Mouse (Mus musculus): ENCODE measurements around the gene Dph2. TPM values are rescaled to one million over a fixed set of nuclear protein-coding genes. Genes with fewer than 3 reads are reported as not detected.

Dph2 gene
- polyA plus RNA-seq, 1 experiment from 2014 or later, result 27.5 TPM

GRCm38 (mm10) chr4:117886644-117887043 lies 5.2 kb downstream of the Dph2 start:
- Histone ChIP-seq H3K36me3 (peaks cover 32% of the 10 kb centered on the region), H3K4me1 (peaks cover 40% of the 10 kb centered on the region), H3K27me3 (replicated peaks) (no peaks in the 10 kb centered on the region), H3K27ac (no peak overlapping the region), H3K4me2 (replicated peaks) (peak overlapping the region; percentile 91), H3K9ac (peak overlapping the region; percentile 87), H3K4me3 (peak overlapping the region; percentile 94), H3K9me3 (no peaks in the 10 kb centered on the region)
- ATAC-seq (ENCODE audit: low FRiP score, low read depth), result no peak
- WGBS, result 2% methylated on average over 24 of the region's 24 CpGs

- Histone ChIP-seq H3K4me1 (peaks cover 39% of the 10 kb centered on the region), H3K27me3 (replicated peaks) (no peaks in the 10 kb centered on the region), H3K4me2 (replicated peaks) (peak overlapping the region; percentile 91), H3K4me3 (peak overlapping the region; percentile 94), H3K9me3 (no peaks in the 10 kb centered on the region), H3K9ac (peak overlapping the region; percentile 87; the same call in 1 of the 2 replicates), H3K27ac (no peak overlapping the region), H3K36me3 (peaks cover 32% of the 10 kb centered on the region)
- ATAC-seq (ENCODE audit: low FRiP score, low read depth), result no peak
- WGBS, result 82% methylated on average over 9 of the region's 9 CpGs
Observed at GRCm38 (mm10) chr4:117885994-117886393, 5.8 kb downstream of the Dph2 start.

GRCm38 (mm10) chr4:117885093-117885492 lies 6.7 kb downstream of the Dph2 start:
- Histone ChIP-seq H3K27ac (no peak overlapping the region), H3K4me1 (peaks cover 37% of the 10 kb centered on the region), H3K9ac (no peak overlapping the region), H3K36me3 (peaks cover 29% of the 10 kb centered on the region), H3K4me3 (no peak overlapping the region), H3K27me3 (replicated peaks) (no peaks in the 10 kb centered on the region), H3K4me2 (replicated peaks) (no peak overlapping the region; the same call in 1 of the 2 replicates), H3K9me3 (no peaks in the 10 kb centered on the region)
- WGBS, result 93% methylated on average over 10 of the region's 10 CpGs
- no peak for ATAC-seq (ENCODE audit: low FRiP score, low read depth)

DNA sequence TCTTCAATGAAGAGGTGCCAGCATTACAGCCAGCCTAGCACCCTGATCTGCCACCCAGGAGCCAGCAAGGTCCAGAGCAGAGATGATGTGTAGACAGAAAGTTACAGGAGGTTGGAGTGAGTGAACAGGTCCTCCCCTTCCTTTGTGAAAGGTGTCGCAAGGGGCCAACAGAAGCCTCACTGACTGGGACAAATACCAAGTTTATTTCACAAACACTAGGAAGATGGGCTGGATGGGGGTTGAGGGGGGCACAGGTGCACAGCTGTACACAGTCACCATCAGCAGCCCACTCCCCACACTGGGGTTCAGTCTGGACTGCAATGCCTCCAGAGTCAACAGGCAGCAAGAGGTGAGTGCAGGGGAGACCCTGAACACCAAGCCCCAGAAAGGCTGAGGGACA lies 7.7 kb downstream of the Dph2 start:
- 100% methylated on average over 1 of the region's 1 CpGs for whole genome bisulfite sequencing
- H3K4me2 ChIP-seq (replicated peaks), result peak overlapping the region; percentile 91
- no peak for ATAC-seq (ENCODE audit: low FRiP score, low read depth)
- H3K4me3 ChIP-seq, result peak overlapping the region; percentile 90; the same call in 1 of the 2 replicates
- H3K27ac ChIP-seq, result no peak overlapping the region
- no peaks in the 10 kb centered on the region for H3K27me3 ChIP-seq (replicated peaks)
- H3K36me3 ChIP-seq, result peaks cover 21% of the 10 kb centered on the region
- no peaks in the 10 kb centered on the region for H3K9me3 ChIP-seq
- H3K4me1 ChIP-seq, result peaks cover 40% of the 10 kb centered on the region
- H3K9ac ChIP-seq, result peak overlapping the region; percentile 93; the same call in 1 of the 2 replicates

DNA sequence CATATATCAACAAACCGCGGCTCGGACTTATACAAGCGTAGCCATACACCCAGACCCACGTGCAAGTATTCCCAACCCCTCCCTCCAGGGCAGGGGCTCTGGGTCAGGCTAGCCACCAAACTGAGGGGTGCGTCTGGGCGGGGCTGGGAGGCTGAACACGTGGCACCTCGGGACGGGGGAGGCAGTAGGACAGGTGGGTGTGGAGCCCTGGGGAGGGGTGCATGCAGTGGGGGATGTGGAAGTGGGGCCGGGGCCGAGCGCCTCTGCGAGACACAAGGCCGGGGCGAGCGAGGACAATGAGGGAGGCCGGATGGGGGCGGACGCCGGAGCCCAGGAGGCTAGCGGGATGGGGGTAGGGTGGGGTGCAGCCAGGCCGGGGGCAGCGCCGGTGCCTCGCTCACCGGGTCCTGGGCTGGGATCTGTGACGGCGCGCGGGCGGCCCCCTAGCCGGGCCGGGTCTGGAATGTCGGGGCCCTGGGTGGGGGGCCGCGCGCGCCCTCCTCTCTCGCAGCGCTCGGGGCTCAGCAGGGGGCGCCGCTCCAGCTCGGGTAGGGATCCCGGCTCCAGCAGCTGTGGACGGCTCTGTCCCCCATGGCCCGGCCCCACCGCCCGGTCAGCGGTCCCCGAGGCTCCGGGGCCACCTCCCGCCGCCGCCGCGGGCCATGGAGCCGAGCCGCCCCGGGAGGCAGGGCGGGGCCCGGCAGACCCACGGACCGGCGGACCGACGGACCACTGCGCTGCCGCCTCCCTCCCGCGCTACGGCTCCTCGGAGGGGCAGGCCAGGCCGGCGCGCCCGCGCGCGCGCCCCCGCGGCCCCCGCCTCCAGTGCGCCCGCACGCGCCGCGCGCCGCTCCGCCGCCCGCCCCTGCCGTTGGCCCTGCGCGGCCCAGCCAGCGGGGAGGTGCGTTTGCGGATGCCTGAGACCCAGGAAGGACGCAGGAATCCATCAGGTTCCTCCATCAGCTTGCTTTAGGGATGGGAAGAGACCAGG lies 8.8 kb downstream of the Dph2 start, which contains the start of gene B4galt2:
B4galt2 (minus strand) TSS at position 787 of the 991 bp plus-strand sequence.
- no peaks in the 10 kb centered on the region for H3K27me3 ChIP-seq (replicated peaks)
- ATAC-seq (ENCODE audit: low FRiP score, low read depth), result peak; percentile 57
- H3K27ac ChIP-seq, result no peak within 1 kb of the TSS; the same call in 1 of the 2 replicates
- H3K9me3 ChIP-seq, result no peaks in the 10 kb centered on the region
- H3K4me3 ChIP-seq, result peak within 1 kb of the TSS; percentile 90
- H3K36me3 ChIP-seq, result peaks cover 24% of the 10 kb centered on the region
- H3K9ac ChIP-seq, result peak within 1 kb of the TSS; percentile 93
- WGBS, result 1% methylated on average over 81 of the region's 103 CpGs
- peak within 1 kb of the TSS; percentile 91 for H3K4me2 ChIP-seq (replicated peaks)
- H3K4me1 ChIP-seq, result peaks cover 40% of the 10 kb centered on the region

- Histone ChIP-seq H3K36me3 (peaks cover 40% of the 10 kb centered on the region), H3K27ac (no peak overlapping the region), H3K9ac (no peak overlapping the region), H3K9me3 (no peaks in the 10 kb centered on the region), H3K4me1 (peaks cover 23% of the 10 kb centered on the region), H3K27me3 (replicated peaks) (no peaks in the 10 kb centered on the region), H3K4me2 (replicated peaks) (no peak overlapping the region), H3K4me3 (no peak overlapping the region)
- WGBS, result 78% methylated on average over 5 of the region's 5 CpGs
- no peak for ATAC-seq (ENCODE audit: low FRiP score, low read depth)
Observed at GRCm38 (mm10) chr4:117878703-117879102, 13.1 kb downstream of the Dph2 start.

DNA sequence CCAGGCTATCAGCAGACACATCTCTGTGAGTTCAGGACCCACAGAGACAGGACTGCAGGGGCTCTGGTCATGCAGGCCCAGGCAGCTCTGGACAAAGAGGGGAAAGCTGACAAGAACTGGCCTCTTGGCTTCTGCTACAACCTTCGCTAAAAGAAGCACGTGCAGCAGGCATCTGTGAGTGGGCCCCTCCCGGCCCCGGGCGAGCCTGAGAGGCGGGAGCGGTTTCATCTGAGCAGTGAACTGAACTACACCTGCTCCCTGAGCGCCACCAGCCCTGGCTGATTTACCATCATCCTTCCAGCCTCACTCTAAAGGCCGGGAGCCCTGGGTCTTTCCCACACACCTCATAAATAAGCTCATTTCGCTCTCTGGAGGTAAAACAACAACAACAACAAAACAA lies 13.5 kb downstream of the Dph2 start:
- Histone ChIP-seq H3K9me3 (no peaks in the 10 kb centered on the region), H3K4me3 (no peak overlapping the region), H3K27me3 (replicated peaks) (no peaks in the 10 kb centered on the region), H3K4me1 (peaks cover 21% of the 10 kb centered on the region), H3K36me3 (peaks cover 44% of the 10 kb centered on the region), H3K9ac (no peak overlapping the region), H3K27ac (no peak overlapping the region), H3K4me2 (replicated peaks) (no peak overlapping the region)
- WGBS, result 60% methylated on average over 10 of the region's 10 CpGs
- ATAC-seq (ENCODE audit: low FRiP score, low read depth), result no peak

DNA sequence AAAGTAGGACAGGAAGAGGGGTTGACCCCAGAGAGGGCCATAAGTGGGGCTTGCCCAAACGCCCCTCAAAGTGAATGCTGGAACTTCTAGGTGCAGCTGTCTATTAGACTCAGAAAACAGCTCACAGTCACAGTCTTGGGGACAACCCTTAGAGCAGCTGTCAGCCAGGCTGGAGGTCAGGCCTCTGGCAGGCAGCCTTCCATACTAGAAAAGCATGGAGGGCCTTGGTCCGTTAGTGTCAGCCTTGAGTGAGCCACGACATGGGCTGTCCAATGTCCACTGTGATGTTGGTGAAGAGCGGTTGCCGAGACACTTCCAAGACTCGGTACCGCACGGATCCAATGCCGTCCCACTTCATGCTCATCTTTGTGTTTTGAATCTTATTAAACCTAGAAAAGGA lies 18.2 kb downstream of the Dph2 start:
- Histone ChIP-seq H3K4me1 (peaks cover 15% of the 10 kb centered on the region), H3K4me2 (replicated peaks) (no peak overlapping the region), H3K9ac (no peak overlapping the region), H3K27me3 (replicated peaks) (no peaks in the 10 kb centered on the region; the same call in 1 of the 2 replicates), H3K9me3 (no peaks in the 10 kb centered on the region), H3K27ac (no peak overlapping the region), H3K36me3 (peaks cover 49% of the 10 kb centered on the region), H3K4me3 (no peak overlapping the region)
- ATAC-seq (ENCODE audit: low FRiP score, low read depth), result no peak
- 92% methylated on average over 9 of the region's 9 CpGs for WGBS

DNA sequence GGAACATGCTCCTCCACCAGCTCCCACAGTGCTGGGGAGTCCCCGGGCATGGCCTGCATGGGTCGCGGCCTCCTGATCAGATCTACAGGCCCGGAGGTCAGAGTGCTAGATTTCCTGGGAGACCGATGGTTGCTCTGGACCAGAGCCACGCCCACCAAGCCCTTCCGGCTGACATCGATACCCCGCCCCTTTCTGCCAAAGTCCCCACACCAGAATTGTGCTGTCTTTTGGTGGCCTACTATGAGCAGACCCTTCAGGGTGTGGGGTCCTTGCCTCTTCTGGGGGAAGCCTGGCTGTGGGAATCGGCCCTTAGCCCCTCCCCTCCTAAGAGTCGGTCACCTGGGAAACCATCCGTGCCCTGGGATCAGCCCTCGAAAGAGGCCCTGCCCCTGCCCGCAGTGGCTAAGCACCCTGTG lies 19.4 kb downstream of the Dph2 start, which contains the start of gene Ccdc24:
Ccdc24 (minus strand) TSS at position 87 of the 416 bp plus-strand sequence.
- Histone ChIP-seq H3K27me3 (replicated peaks) (no peaks in the 10 kb centered on the region; the same call in 1 of the 2 replicates), H3K4me2 (replicated peaks) (peak within 1 kb of the TSS; percentile 47), H3K27ac (no peak within 1 kb of the TSS), H3K9ac (peak within 1 kb of the TSS; percentile 18; the same call in 1 of the 2 replicates), H3K4me1 (peaks cover 15% of the 10 kb centered on the region), H3K4me3 (no peak within 1 kb of the TSS), H3K36me3 (peaks cover 41% of the 10 kb centered on the region), H3K9me3 (no peaks in the 10 kb centered on the region)
- WGBS, result 8% methylated on average over 14 of the region's 14 CpGs
- ATAC-seq (ENCODE audit: low FRiP score, low read depth), result 0 out of 2 replicates have a peak, but pooled peaks have one; percentile 30

- Histone ChIP-seq H3K9ac (no peak overlapping the region), H3K36me3 (peaks cover 34% of the 10 kb centered on the region), H3K4me1 (peaks cover 15% of the 10 kb centered on the region), H3K9me3 (no peaks in the 10 kb centered on the region), H3K4me2 (replicated peaks) (no peak overlapping the region), H3K4me3 (no peak overlapping the region), H3K27me3 (replicated peaks) (peaks cover 5% of the 10 kb centered on the region), H3K27ac (no peak overlapping the region)
- WGBS, result 76% methylated on average over 7 of the region's 7 CpGs
- no peak for ATAC-seq (ENCODE audit: low FRiP score, low read depth)
Observed at GRCm38 (mm10) chr4:117871787-117872186, 20.0 kb downstream of the Dph2 start.

DNA sequence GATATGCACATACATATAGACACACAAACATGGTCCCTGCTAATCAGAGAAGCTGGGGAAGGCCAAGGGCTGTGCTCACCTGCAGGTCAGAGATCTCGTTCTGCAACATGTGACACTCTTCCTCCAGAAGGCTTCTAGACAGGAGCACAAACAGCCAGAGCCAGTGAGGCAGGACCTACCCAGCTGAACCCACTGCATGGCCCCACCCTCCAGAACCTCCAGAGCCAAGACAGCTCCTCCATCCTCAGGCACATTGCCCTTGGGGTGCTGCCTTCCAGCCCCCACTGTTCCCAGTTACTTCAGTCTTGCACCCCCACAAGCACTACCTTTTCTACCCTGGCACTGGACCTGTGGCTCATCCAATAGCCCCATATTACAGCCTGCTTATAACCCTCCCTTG lies 21.4 kb downstream of the Dph2 start:
- H3K36me3 ChIP-seq, result peaks cover 25% of the 10 kb centered on the region
- peaks cover 15% of the 10 kb centered on the region for H3K4me1 ChIP-seq
- ATAC-seq (ENCODE audit: low FRiP score, low read depth), result no peak
- no peak overlapping the region for H3K4me3 ChIP-seq
- peaks cover 5% of the 10 kb centered on the region for H3K27me3 ChIP-seq (replicated peaks)
- no peaks in the 10 kb centered on the region for H3K9me3 ChIP-seq
- H3K9ac ChIP-seq, result no peak overlapping the region
- WGBS, result 65% methylated on average over 1 of the region's 1 CpGs
- no peak overlapping the region for H3K4me2 ChIP-seq (replicated peaks)
- H3K27ac ChIP-seq, result no peak overlapping the region

GRCm38 (mm10) chr4:117869317-117869716 lies 22.5 kb downstream of the Dph2 start:
- H3K9me3 ChIP-seq, result no peaks in the 10 kb centered on the region
- ATAC-seq (ENCODE audit: low FRiP score, low read depth), result no peak
- no peak overlapping the region for H3K4me3 ChIP-seq
- 80% methylated on average over 9 of the region's 9 CpGs for WGBS
- peaks cover 15% of the 10 kb centered on the region for H3K4me1 ChIP-seq
- H3K36me3 ChIP-seq, result peaks cover 15% of the 10 kb centered on the region
- no peak overlapping the region for H3K4me2 ChIP-seq (replicated peaks)
- H3K27me3 ChIP-seq (replicated peaks), result peaks cover 5% of the 10 kb centered on the region
- no peak overlapping the region for H3K9ac ChIP-seq
- no peak overlapping the region for H3K27ac ChIP-seq

Measured in neural tube, embryonic 12.5 days (tissue).